Mouse (Mus musculus) kidney, postnatal 0 days (tissue): ENCODE data around the gene Mlf2. TPM values are rescaled to one million over a fixed set of nuclear protein-coding genes. Genes with fewer than 3 reads are reported as not detected.

Experiments
- ATAC-seq: fragments of 200-750 bp; cut with Nextera tagmentation; replicated peaks from 2 replicates; pipeline ENCODE4 v1.8.0; 2017; ENCODE audit warnings: low read depth, moderate number of reproducible peaks, moderate TSS enrichment, moderate library complexity; ENCODE audit not compliant: low FRiP score
- DNase-seq: peaks from one replicate; pipeline ENCODE4 v3.0.0-alpha.2; 2016; ENCODE audit warnings: low spot score
- H3K27ac ChIP-seq: fragments of 300-500 bp; sonication (generic); 2 replicates; pipeline ENCODE4 v1.5.1; 2014; ENCODE audit warnings: mild to moderate bottlenecking
- H3K27me3 ChIP-seq: fragments of 300-500 bp; sonication (generic); 2 replicates; pipeline ENCODE4 v1.6.1; 2014; ENCODE audit warnings: low read length, mixed read lengths; ENCODE audit not compliant: insufficient read depth
- H3K36me3 ChIP-seq: fragments of 300-500 bp; sonication (generic); 2 replicates; pipeline ENCODE4 v1.6.1; 2014; ENCODE audit warnings: low read length, mixed read lengths; ENCODE audit not compliant: insufficient read depth
- H3K4me1 ChIP-seq: fragments of 300-500 bp; sonication (generic); replicated peaks from 2 replicates; pipeline ENCODE4 v1.6.1; 2014; ENCODE audit warnings: antibody characterized with exemption, low read length, mixed read lengths; ENCODE audit not compliant: insufficient read depth
- H3K4me2 ChIP-seq: fragments of 300-500 bp; sonication (generic); 2 replicates; pipeline ENCODE4 v1.6.1; 2014; ENCODE audit warnings: mild to moderate bottlenecking, low read length, moderate library complexity, mixed read lengths
- H3K4me3 ChIP-seq: fragments of 300-500 bp; sonication (generic); replicated peaks from 2 replicates; pipeline ENCODE4 v1.5.1; 2014; ENCODE audit warnings: low read depth, low read length
- H3K9ac ChIP-seq: fragments of 300-500 bp; sonication (generic); 2 replicates; pipeline ENCODE4 v1.6.1; 2014; ENCODE audit warnings: low read depth, low read length
- H3K9me3 ChIP-seq: fragments of 300-500 bp; sonication (generic); replicated peaks from 2 replicates; pipeline ENCODE4 v1.6.1; 2016; ENCODE audit warnings: low read length, inconsistent platforms, mixed read lengths
- CTCF ChIP-seq: IDR thresholded peaks from 2 replicates; pipeline ENCODE4 v1.5.1; 2016; ENCODE audit warnings: antibody characterized with exemption, low read depth, mild to moderate bottlenecking, moderate library complexity
- WGBS: fragments of 180-500 bp; shearing (Covaris S2); extraction: QIAGEN DNeasy Blood & Tissue Kit; methylation state at CpG from one replicate; pipeline ENCODE4 v1.1.7; 2014; 5-methylcytosine and 5-hydroxymethylcytosine counted together
- polyA plus RNA-seq: library from polyadenylated mRNA; unstranded; fragments of >200 nt; fragmentation: Nextera tagmentation; extraction: Ambion mirVana; gene quantifications from 2 replicates; pipeline ENCODE4 v1.2.1, GENCODE M21; 2015

The Mlf2 gene
- polyA plus RNA-seq, 1 experiment from 2014 or later, result 348 TPM

DNA sequence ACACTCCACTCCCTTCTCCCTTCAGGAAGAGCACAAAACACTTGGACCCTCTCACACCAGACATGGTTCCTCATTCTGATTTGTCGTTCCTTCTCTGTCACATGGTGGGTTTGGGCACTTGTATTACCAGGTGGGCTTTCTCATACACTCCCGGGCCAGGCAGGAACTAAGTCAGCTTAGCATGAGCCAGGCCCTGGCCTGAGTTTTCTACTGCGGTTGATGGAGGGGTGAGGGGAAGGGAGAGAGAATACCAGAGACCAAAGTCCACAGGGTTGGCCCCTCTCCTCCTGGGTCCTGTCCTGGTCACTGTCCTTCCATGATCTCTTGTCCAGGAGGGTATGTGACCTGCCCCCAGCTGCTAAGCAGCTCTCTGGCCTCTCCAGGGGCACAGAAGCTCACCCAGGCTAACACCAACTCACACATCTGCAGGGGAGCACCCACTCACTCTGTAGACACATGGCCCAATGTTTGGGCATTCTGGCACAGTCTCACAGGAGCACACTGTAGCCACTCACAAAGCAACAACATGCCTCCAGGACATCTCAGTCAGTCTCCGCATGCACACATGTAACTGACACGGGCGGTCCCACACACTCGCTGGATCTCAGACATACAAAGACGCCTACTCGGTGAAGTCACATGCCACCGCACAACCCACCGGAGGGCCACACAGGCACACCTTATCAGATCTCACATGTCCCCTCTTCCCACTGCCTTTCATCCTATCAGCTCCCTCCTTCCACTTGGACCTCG is 15.1 kb upstream of the Mlf2 start:
- Histone ChIP-seq H3K4me1 (peaks cover 35% of the 10 kb centered on the region), H3K27ac (peak overlapping the region; percentile 99), H3K9me3 (no peaks in the 10 kb centered on the region), H3K27me3 (no peaks in the 10 kb centered on the region), H3K36me3 (peaks cover 20% of the 10 kb centered on the region), H3K4me3 (peak overlapping the region; percentile 86), H3K9ac (peak overlapping the region; percentile 100), H3K4me2 (peak overlapping the region; percentile 84)
- 2% methylated on average over 12 of the region's 12 CpGs for WGBS
- ATAC-seq (0 out of 2 replicates have a peak, but pooled peaks have one; percentile 2), DNase-seq (no peak)
- TF ChIP-seq CTCF, result no peak

DNA sequence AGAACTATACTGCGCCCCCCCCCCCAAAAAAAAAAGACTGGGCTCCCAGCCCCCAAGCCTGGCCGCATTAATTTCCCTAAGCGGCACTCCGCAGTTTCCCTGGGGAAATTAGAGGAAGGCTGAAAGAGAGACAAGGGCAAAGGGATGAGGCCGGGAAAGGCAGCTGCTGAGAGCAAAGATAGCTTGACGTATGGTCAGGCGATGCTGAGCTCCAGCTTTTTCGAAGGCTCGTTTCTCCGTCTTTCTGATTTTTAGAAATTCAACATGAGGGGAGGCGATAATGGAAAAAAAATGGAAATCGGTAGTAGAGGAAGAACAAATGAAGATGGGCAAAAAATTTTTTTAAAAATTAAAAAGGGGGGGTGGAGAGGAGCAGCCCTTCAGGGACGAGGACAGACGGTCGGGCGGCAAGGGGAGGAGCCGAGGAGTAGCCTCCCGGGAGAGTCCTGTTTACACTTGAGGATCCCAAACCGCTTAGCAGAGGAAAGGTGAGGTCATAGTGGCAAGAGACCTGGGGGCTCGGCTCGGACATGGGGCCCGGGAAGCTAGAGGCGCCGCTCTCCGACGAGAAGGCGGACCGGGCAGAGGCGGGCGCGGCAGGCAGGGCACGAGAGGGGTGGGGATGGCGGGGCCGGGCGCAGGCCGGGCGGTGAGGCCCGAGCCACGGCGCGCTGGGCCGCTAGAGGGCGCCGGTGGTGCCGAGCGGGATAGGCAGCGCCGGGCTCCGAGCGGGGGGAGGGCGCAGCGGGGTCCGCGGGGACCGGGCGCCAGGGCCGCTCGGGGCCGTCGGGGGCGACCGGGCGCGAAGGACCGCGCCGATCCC is 14.3 kb upstream of the Mlf2 start:
- under 1% methylated on average over 41 of the region's 67 CpGs for WGBS
- TF ChIP-seq CTCF, result peak; percentile 62; the same call in 1 of the 2 replicates
- peaks cover 35% of the 10 kb centered on the region for H3K4me1 ChIP-seq
- H3K36me3 ChIP-seq, result peaks cover 20% of the 10 kb centered on the region
- DNase-seq, result peak; percentile 91
- H3K9me3 ChIP-seq, result no peaks in the 10 kb centered on the region
- peak overlapping the region; percentile 86 for H3K4me3 ChIP-seq
- H3K27ac ChIP-seq, result peak overlapping the region; percentile 99
- H3K9ac ChIP-seq, result peak overlapping the region; percentile 100
- no peaks in the 10 kb centered on the region for H3K27me3 ChIP-seq
- H3K4me2 ChIP-seq, result peak overlapping the region; percentile 84
- ATAC-seq, result peak; percentile 72

DNA sequence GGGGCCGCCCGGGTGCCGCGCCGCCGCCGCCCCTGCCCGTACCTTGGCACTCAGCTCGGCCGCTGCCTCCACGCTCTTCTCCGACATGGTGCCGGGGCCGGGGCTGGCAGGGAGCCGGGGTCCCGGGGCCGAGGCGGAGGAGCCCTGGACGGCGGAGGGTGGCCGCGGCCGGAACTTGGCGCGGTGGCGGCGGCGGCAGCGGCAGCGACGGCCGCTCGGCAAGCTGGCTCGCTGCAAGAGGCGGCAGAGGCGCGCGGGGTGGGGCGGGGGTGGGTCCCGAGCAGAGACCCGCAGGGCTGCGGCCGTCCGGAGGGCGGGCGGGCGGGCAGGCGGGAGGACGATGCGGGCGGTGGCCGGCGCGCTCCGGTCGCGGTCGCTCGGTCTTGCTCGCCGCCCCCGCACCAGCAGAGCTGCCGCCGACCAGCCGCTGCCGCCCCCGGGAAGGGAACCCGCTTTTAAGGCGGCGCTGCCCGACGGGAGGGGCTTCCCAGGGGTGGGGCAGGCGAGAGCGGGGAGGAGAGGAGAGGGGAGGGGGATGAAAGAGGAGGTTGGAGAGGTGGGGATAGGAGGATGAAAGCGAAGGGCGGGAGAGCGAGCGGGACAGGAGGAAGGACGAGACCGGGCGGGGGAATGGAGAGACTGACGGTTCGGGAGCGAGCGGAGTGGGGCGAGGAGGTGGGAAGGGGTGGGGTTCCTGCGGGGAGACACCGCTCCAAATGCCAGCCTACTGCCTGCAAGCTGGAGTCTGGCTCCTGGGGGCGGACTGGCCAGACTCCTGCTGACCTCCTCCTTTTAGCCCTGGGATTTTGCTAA is 13.5 kb upstream of the Mlf2 start:
- Histone ChIP-seq H3K4me1 (peaks cover 35% of the 10 kb centered on the region), H3K4me2 (peak overlapping the region; percentile 84), H3K9me3 (no peaks in the 10 kb centered on the region), H3K27ac (peak overlapping the region; percentile 99), H3K36me3 (peaks cover 17% of the 10 kb centered on the region), H3K9ac (peak overlapping the region; percentile 100), H3K4me3 (peak overlapping the region; percentile 86), H3K27me3 (no peaks in the 10 kb centered on the region)
- WGBS, result under 1% methylated on average over 48 of the region's 89 CpGs
- ATAC-seq (peak; percentile 54), DNase-seq (peak; percentile 97)
- TF ChIP-seq CTCF, result no peak

DNA sequence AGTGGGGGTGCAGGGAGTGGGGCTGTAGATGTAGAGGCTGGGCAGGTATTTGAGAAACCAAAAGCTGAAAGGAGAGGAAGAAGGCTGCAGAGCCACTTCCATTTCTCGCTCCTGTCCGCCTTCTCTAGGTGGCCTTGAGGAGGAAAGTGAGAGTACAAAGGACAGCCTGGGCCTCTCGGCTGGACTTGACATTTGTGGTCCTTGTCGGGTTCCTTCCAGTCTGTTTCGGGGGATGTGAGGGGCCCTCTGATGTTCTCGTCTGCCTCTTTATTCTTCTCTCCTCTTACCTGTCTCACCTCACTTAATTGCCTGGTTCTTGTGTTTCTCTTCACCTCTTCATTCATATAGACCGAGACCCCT is 12.9 kb upstream of the Mlf2 start:
- WGBS, result 7% methylated on average over 7 of the region's 7 CpGs
- peak overlapping the region; percentile 99 for H3K27ac ChIP-seq
- no peaks in the 10 kb centered on the region for H3K9me3 ChIP-seq
- no peaks in the 10 kb centered on the region for H3K27me3 ChIP-seq
- H3K4me1 ChIP-seq, result peaks cover 35% of the 10 kb centered on the region
- peak overlapping the region; percentile 100 for H3K9ac ChIP-seq
- no peak for TF ChIP-seq CTCF
- ATAC-seq, result no peak
- DNase-seq, result no peak
- peaks cover 12% of the 10 kb centered on the region for H3K36me3 ChIP-seq
- H3K4me3 ChIP-seq, result peak overlapping the region; percentile 86
- H3K4me2 ChIP-seq, result peak overlapping the region; percentile 84

DNA sequence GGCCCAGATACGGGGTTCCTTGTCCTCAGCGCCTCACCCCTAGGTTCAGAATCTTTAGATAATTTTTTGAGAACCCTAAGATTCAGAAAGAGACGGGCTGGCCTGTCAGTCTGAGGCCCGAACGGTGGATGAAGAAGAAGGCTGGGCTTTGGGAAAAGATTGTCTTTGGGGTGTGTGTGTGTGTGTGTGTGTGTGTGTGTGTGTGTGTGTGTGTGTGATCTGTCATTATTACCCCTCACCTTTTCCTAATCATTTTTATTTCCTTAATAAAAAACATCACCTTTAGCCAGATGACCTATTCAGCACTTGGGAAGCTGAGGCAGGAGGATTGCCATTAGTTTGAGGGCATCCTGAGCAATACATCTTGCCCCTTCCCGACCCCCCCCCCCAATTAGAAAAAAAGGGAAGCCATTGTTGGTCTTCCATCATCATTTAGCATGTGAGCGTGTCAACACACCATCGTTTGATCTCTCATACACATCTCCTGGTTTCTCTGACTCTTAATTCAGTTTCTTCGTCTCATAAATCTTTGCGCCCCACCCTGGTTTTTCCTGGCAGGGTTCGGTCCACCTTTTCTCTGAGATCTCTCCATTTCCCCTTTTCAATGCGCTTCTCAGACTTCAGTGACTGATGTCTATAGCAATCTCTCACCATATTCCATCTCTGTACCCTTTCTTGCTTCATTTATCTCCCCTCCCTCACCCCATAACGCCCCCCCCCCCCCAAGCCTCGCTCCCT is 12.1 kb upstream of the Mlf2 start:
- Histone ChIP-seq H3K36me3 (peaks cover 9% of the 10 kb centered on the region), H3K4me1 (peaks cover 35% of the 10 kb centered on the region), H3K9me3 (no peaks in the 10 kb centered on the region), H3K27ac (peak overlapping the region; percentile 99), H3K27me3 (no peaks in the 10 kb centered on the region), H3K4me2 (peak overlapping the region; percentile 84), H3K9ac (no peak overlapping the region), H3K4me3 (peak overlapping the region; percentile 23; the same call in 1 of the 2 replicates)
- 21% methylated on average over 13 of the region's 14 CpGs for WGBS
- ATAC-seq, result no peak
- TF ChIP-seq CTCF, result no peak
- DNase-seq, result no peak
